Mouse (Mus musculus): ENCODE measurements around the gene Tpp1. TPM values are rescaled to one million over a fixed set of nuclear protein-coding genes. Genes with fewer than 3 reads are reported as not detected.
"Not testable (repeated sequence)": the region's sequence is repeated elsewhere in the genome, so short reads cannot be mapped to it uniquely, and the experiment has no call there.

The Tpp1 gene
- polyA plus RNA-seq, 1 experiment = not detected

GRCm38 (mm10) chr7:105741978-105742377 is 10.1 kb downstream of the Tpp1 start:
- WGBS = 91% methylated on average over 9 of the region's 9 CpGs
- Histone ChIP-seq H3K27ac (ENCODE audit: insufficient read depth, low read depth, low read length) (no peak overlapping the region), H3K4me1 (ENCODE audit: control insufficient read depth, insufficient read depth, low read length) (peaks cover 7% of the 10 kb centered on the region)

DNA sequence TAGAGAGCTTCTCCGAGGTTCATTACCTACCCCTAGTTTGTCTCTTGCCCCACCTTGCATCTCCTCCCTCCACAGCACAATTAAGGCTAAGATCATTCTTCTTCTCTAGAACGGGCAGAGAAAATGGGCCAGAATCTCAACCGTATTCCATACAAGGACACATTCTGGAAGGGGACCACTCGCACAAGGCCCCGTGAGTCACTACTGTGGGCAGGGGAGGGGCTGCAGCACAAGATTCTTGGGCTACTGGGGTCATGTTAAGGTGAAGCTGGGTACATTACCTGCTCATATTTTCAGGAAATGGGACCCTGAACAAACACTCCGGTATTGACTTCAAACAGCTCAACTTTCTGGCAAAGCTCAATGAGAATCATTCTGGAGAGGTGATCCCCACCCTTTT is 11.2 kb downstream of the Tpp1 start:
- 76% methylated on average over 6 of the region's 6 CpGs for WGBS
- peaks cover 7% of the 10 kb centered on the region for H3K4me1 ChIP-seq (ENCODE audit: control insufficient read depth, insufficient read depth, low read length)
- H3K27ac ChIP-seq (ENCODE audit: insufficient read depth, low read depth, low read length) = no peak overlapping the region
- TF ChIP-seq CTCF (IDR thresholded peaks at IDR 0.05; ENCODE audit: insufficient read depth, low read depth, low read length) = no peak
- no peak for TF ChIP-seq POLR2A (IDR thresholded peaks at IDR 0.05; ENCODE audit: insufficient read depth, low read depth, low read length)
- no peak overlapping the region for H3K4me3 ChIP-seq (ENCODE audit: insufficient read depth, low read depth, low read length)

More at GRCm38 (mm10) chr7:105741978-105742377, 10.1 kb downstream of the Tpp1 start:
- no peak overlapping the region for H3K4me3 ChIP-seq (ENCODE audit: insufficient read depth, low read depth, low read length)
- TF ChIP-seq CTCF (IDR thresholded peaks at IDR 0.05; ENCODE audit: insufficient read depth, low read depth, low read length) (no peak), POLR2A (IDR thresholded peaks at IDR 0.05; ENCODE audit: insufficient read depth, low read depth, low read length) (no peak)

GRCm38 (mm10) chr7:105740089-105740795 is 11.8 kb downstream of the Tpp1 start:
- Histone ChIP-seq H3K27ac (ENCODE audit: insufficient read depth, low read depth, low read length) (no peak overlapping the region), H3K4me3 (ENCODE audit: insufficient read depth, low read depth, low read length) (no peak overlapping the region), H3K4me1 (ENCODE audit: control insufficient read depth, insufficient read depth, low read length) (peaks cover 7% of the 10 kb centered on the region)
- WGBS = 82% methylated on average over 13 of the region's 13 CpGs
- no peak for TF ChIP-seq CTCF (IDR thresholded peaks at IDR 0.05; ENCODE audit: insufficient read depth, low read depth, low read length)
- TF ChIP-seq POLR2A (IDR thresholded peaks at IDR 0.05; ENCODE audit: insufficient read depth, low read depth, low read length) = no peak

GRCm38 (mm10) chr7:105738948-105739347 is 13.1 kb downstream of the Tpp1 start:
- no peak for TF ChIP-seq POLR2A (IDR thresholded peaks at IDR 0.05; ENCODE audit: insufficient read depth, low read depth, low read length)
- H3K4me1 ChIP-seq (ENCODE audit: control insufficient read depth, insufficient read depth, low read length) = peaks cover 7% of the 10 kb centered on the region
- no peak overlapping the region for H3K27ac ChIP-seq (ENCODE audit: insufficient read depth, low read depth, low read length)
- WGBS = 33% methylated on average over 3 of the region's 3 CpGs
- H3K4me3 ChIP-seq (ENCODE audit: insufficient read depth, low read depth, low read length) = no peak overlapping the region

- WGBS = 64% methylated on average over 2 of the region's 2 CpGs
These were observed 13.7 kb downstream of the Tpp1 start for GRCm38 (mm10) chr7:105738286-105738685.

GRCm38 (mm10) chr7:105737648-105738047 is 14.4 kb downstream of the Tpp1 start:
- TF ChIP-seq CTCF (IDR thresholded peaks at IDR 0.05; ENCODE audit: insufficient read depth, low read depth, low read length) (no peak), POLR2A (IDR thresholded peaks at IDR 0.05; ENCODE audit: insufficient read depth, low read depth, low read length) (no peak)
- Histone ChIP-seq H3K4me1 (ENCODE audit: control insufficient read depth, insufficient read depth, low read length) (no peaks in the 10 kb centered on the region; the same call in 1 of the 2 replicates), H3K27ac (ENCODE audit: insufficient read depth, low read depth, low read length) (no peak overlapping the region), H3K4me3 (ENCODE audit: insufficient read depth, low read depth, low read length) (no peak overlapping the region)
- 18% methylated on average over 3 of the region's 3 CpGs for WGBS

More at GRCm38 (mm10) chr7:105738286-105738685, 13.7 kb downstream of the Tpp1 start:
- Histone ChIP-seq H3K4me1 (ENCODE audit: control insufficient read depth, insufficient read depth, low read length) (peaks cover 5% of the 10 kb centered on the region), H3K27ac (ENCODE audit: insufficient read depth, low read depth, low read length) (no peak overlapping the region), H3K4me3 (ENCODE audit: insufficient read depth, low read depth, low read length) (no peak overlapping the region)
- no peak for TF ChIP-seq POLR2A (IDR thresholded peaks at IDR 0.05; ENCODE audit: insufficient read depth, low read depth, low read length)
- TF ChIP-seq CTCF (IDR thresholded peaks at IDR 0.05; ENCODE audit: insufficient read depth, low read depth, low read length) = no peak

GRCm38 (mm10) chr7:105736911-105737521 is 15.0 kb downstream of the Tpp1 start, which contains the start of gene Rrp8:
Gene Rrp8 (minus strand): TSS chr7:105737385.
- peak within 1 kb of the TSS; percentile 93 for H3K4me3 ChIP-seq (ENCODE audit: insufficient read depth, low read depth, low read length)
- no peaks in the 10 kb centered on the region; the same call in 1 of the 2 replicates for H3K4me1 ChIP-seq (ENCODE audit: control insufficient read depth, insufficient read depth, low read length)
- under 1% methylated on average over 30 of the region's 30 CpGs for WGBS
- H3K27ac ChIP-seq (ENCODE audit: insufficient read depth, low read depth, low read length) = peak within 1 kb of the TSS; percentile 71
- no peak for TF ChIP-seq CTCF (IDR thresholded peaks at IDR 0.05; ENCODE audit: insufficient read depth, low read depth, low read length)
- TF ChIP-seq POLR2A (IDR thresholded peaks at IDR 0.05; ENCODE audit: insufficient read depth, low read depth, low read length) = no peak

- WGBS = under 1% methylated on average over 62 of the region's 62 CpGs
These were observed 15.7 kb downstream of the Tpp1 start, which contains the start of gene Ilk for GRCm38 (mm10) chr7:105736264-105736901. Gene Ilk (plus strand): TSS chr7:105736592.

GRCm38 (mm10) chr7:105735464-105735863 is 16.6 kb downstream of the Tpp1 start:
- H3K4me1 ChIP-seq (ENCODE audit: control insufficient read depth, insufficient read depth, low read length); H3K27ac ChIP-seq (ENCODE audit: insufficient read depth, low read depth, low read length); H3K4me3 ChIP-seq (ENCODE audit: insufficient read depth, low read depth, low read length): not testable (repeated sequence)
- 44% methylated on average over 4 of the region's 4 CpGs for WGBS

More at GRCm38 (mm10) chr7:105736264-105736901, 15.7 kb downstream of the Tpp1 start, which contains the start of gene Ilk:
- peak within 1 kb of the TSS; percentile 71 for H3K27ac ChIP-seq (ENCODE audit: insufficient read depth, low read depth, low read length)
- peak within 1 kb of the TSS; percentile 93 for H3K4me3 ChIP-seq (ENCODE audit: insufficient read depth, low read depth, low read length)
- TF ChIP-seq CTCF (IDR thresholded peaks at IDR 0.05; ENCODE audit: insufficient read depth, low read depth, low read length) = no peak
- TF ChIP-seq POLR2A (IDR thresholded peaks at IDR 0.05; ENCODE audit: insufficient read depth, low read depth, low read length) = peak; percentile 50
- H3K4me1 ChIP-seq (ENCODE audit: control insufficient read depth, insufficient read depth, low read length) = no peaks in the 10 kb centered on the region; the same call in 1 of the 2 replicates

Data from olfactory bulb, adult 2 months (tissue).